Mouse (Mus musculus) spleen, postnatal 14 days (tissue): ENCODE measurements around the gene Olfr715.
"Not testable (repeated sequence)": the region's sequence is repeated elsewhere in the genome, so short reads cannot be mapped to it uniquely, and the experiment has no call there.

ENCODE experiments used
- DNase-seq, 2 experiments: peaks; one replicate each; pipeline ENCODE4 v3.0.0; 2021 to 2022; ENCODE audit warnings: low spot score in 2 of 2

Olfr715 gene

GRCm38 (mm10) chr7:107130983-107131382 lies at the start of gene Olfr715:
TSS of gene Olfr715 (minus strand) at chr7:107131083.
- DNase-seq = not testable (repeated sequence)

GRCm38 (mm10) chr7:107180406-107180805 lies 49.5 kb upstream of the Olfr715 start:
- DNase-seq = no peak

GRCm38 (mm10) chr7:107166690-107167089 lies 35.8 kb upstream of the Olfr715 start, which contains the start of gene Nlrp14:
TSS of gene Nlrp14 (plus strand) at chr7:107166990.
- no peak for DNase-seq

- DNase-seq = not testable (repeated sequence)
Measured at GRCm38 (mm10) chr7:107138027-107138426, 7.1 kb upstream of the Olfr715 start, which contains the start of gene Olfr716. TSS of gene Olfr716 (plus strand) at chr7:107138327.

- not testable (repeated sequence) for DNase-seq
Measured at GRCm38 (mm10) chr7:107110269-107110668, 20.6 kb downstream of the Olfr715 start, which contains the start of gene Olfr715b. TSS of gene Olfr715b (minus strand) at chr7:107110369.

GRCm38 (mm10) chr7:107092920-107093319 lies 38.0 kb downstream of the Olfr715 start, which contains the start of gene Olfr17:
TSS of gene Olfr17 (plus strand) at chr7:107093220.
- no peak for DNase-seq
